8 mouse cellular contexts compared by ENCODE assay signal in the genomic region with DNA sequence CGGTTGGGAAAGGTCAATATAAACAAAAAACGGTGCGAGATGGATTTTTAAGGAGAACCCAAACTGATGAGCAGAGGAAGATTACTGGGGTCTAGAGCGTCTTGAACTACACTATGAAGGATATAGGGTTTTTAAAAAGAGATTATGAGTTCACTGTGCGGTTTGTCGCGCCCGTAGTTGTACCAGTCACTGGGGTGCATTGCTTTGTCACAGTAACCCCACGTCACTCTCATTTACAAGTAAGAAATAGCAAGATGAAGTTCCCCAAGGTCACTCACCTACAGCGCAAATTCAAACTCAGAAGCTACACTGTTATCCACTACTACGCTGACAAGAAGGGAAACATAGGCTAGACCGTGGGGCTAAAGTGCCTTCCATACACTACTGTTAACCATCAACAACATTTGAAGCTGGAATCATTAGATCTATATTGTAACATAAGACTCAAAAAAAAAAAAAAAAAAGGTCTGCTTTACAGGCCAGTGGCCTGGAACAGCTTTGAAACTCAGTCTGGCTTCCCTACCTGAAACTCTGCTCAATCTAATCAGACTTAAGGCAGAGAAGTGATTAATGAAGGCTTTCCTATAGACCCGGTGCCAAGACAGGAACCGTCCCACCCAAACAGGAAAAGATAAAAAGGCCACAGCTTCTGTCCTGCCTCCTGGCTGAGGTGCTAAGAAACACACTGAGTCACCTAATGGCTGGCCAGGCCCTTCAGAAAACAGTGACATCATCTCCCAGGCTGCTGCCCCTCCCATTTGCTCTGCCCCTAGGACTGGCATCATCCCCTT. TPM values are rescaled to one million over a fixed set of nuclear protein-coding genes. Genes with fewer than 3 reads are reported as not detected.
DNase-seq lines count a peak whose midpoint lies in the region; ATAC-seq and TF ChIP-seq lines count a peak whose summit lies in the region.

No protein-coding gene starts in this region.

- peak overlapping the region; percentile 5; the same call in 1 of the 2 replicates for H3K27ac ChIP-seq in thymus, adult 2 months (ENCODE audit: control insufficient read depth, insufficient read depth, low read length)
- H3K27ac ChIP-seq in heart, embryonic 12.5 days (ENCODE audit: poor library complexity, severe bottlenecking) = peak overlapping the region; percentile 82
- peak overlapping the region; percentile 85 for H3K27ac ChIP-seq in kidney, embryonic 15.5 days
- H3K27ac ChIP-seq in stomach, postnatal 0 days (replicated peaks) = peak overlapping the region; percentile 100

- peak; percentile 5 for DNase-seq in thymus, adult 2 months
- no peak for DNase-seq in thymus, postnatal 0 days (ENCODE audit: low spot score)
- DNase-seq in cerebellum, postnatal 25 days = peak; percentile 16 to 29
- peak; percentile 83 for DNase-seq in lung, postnatal 25 days (ENCODE audit: low spot score)
- DNase-seq in stomach, postnatal 0 days (ENCODE audit: low spot score) = peak; percentile 81
- DNase-seq in embryo, embryonic 9.5 days (ENCODE audit: extremely low spot score) = no peak

- no peaks in the 10 kb centered on the region for H3K27me3 ChIP-seq in thymus, adult 2 months (ENCODE audit: control insufficient read depth, insufficient read depth, low read length)
- no peaks in the 10 kb centered on the region for H3K27me3 ChIP-seq in heart, embryonic 12.5 days (replicated peaks)
- H3K27me3 ChIP-seq in kidney, embryonic 15.5 days = no peaks in the 10 kb centered on the region
- H3K27me3 ChIP-seq in stomach, postnatal 0 days (ENCODE audit: control insufficient read depth, insufficient read depth, low read length) = no peaks in the 10 kb centered on the region

- H3K4me1 ChIP-seq in thymus, adult 2 months (replicated peaks; ENCODE audit: control insufficient read depth, insufficient read depth, low read length) = peaks cover 3% of the 10 kb centered on the region; the same call in 1 of the 2 replicates
- peaks cover 23% of the 10 kb centered on the region for H3K4me1 ChIP-seq in heart, embryonic 12.5 days (replicated peaks)
- peaks cover 29% of the 10 kb centered on the region for H3K4me1 ChIP-seq in kidney, embryonic 15.5 days
- peaks cover 3% of the 10 kb centered on the region; the same call in 1 of the 2 replicates for H3K4me1 ChIP-seq in stomach, postnatal 0 days (replicated peaks; ENCODE audit: control insufficient read depth, insufficient read depth)

- peak overlapping the region; percentile 75 for H3K4me2 ChIP-seq in heart, embryonic 12.5 days
- H3K4me2 ChIP-seq in kidney, embryonic 15.5 days = peak overlapping the region; percentile 74
- peak overlapping the region; percentile 61 for H3K4me2 ChIP-seq in stomach, postnatal 0 days (replicated peaks; ENCODE audit: low read depth)

- peak; percentile 1 for TF ChIP-seq EP300 in stomach, postnatal 0 days (optimal IDR thresholded peaks at IDR 0.05)

- H3K9me3 ChIP-seq in heart, embryonic 12.5 days (replicated peaks) = no peaks in the 10 kb centered on the region
- no peaks in the 10 kb centered on the region for H3K9me3 ChIP-seq in kidney, embryonic 15.5 days (replicated peaks)
- H3K9me3 ChIP-seq in stomach, postnatal 0 days (ENCODE audit: control insufficient read depth, low read length) = no peaks in the 10 kb centered on the region

- no peak for TF ChIP-seq CTCF in thymus, adult 2 months (IDR thresholded peaks at IDR 0.05; ENCODE audit: borderline replicate concordance, control insufficient read depth, extremely low read depth, insufficient read depth, low read length, poor library complexity)
- TF ChIP-seq CTCF in stomach, postnatal 0 days (IDR thresholded peaks at IDR 0.05; ENCODE audit: low read depth) = peak; percentile 54; the same call in 1 of the 2 replicates

- no peak for TF ChIP-seq POLR2A in thymus, adult 2 months (IDR thresholded peaks at IDR 0.05; ENCODE audit: control insufficient read depth, extremely low read depth, insufficient read depth, low read length, poor library complexity)

- no peaks in the 10 kb centered on the region for H3K36me3 ChIP-seq in thymus, adult 2 months (ENCODE audit: control insufficient read depth, insufficient read depth, low read length)
- H3K36me3 ChIP-seq in heart, embryonic 12.5 days = no peaks in the 10 kb centered on the region
- no peaks in the 10 kb centered on the region for H3K36me3 ChIP-seq in kidney, embryonic 15.5 days
- no peaks in the 10 kb centered on the region for H3K36me3 ChIP-seq in stomach, postnatal 0 days (ENCODE audit: control insufficient read depth, insufficient read depth, low read length)

- 28% methylated on average over 14 of the region's 14 CpGs for WGBS in thymus, adult 2 months
- WGBS in heart, embryonic 12.5 days = 30% methylated on average over 14 of the region's 14 CpGs
- whole genome bisulfite sequencing in kidney, embryonic 15.5 days = 29% methylated on average over 14 of the region's 14 CpGs
- 21% methylated on average over 14 of the region's 14 CpGs for WGBS in stomach, postnatal 0 days

- no peak overlapping the region for H3K4me3 ChIP-seq in thymus, adult 2 months (ENCODE audit: control insufficient read depth, insufficient read depth, low read length)
- H3K4me3 ChIP-seq in heart, embryonic 12.5 days = peak overlapping the region; percentile 91
- peak overlapping the region; percentile 73 for H3K4me3 ChIP-seq in kidney, embryonic 15.5 days (replicated peaks)
- H3K4me3 ChIP-seq in stomach, postnatal 0 days (ENCODE audit: low read depth, low read length) = peak overlapping the region; percentile 96

- peak; percentile 39 for ATAC-seq in heart, embryonic 12.5 days (ENCODE audit: insufficient number of reproducible peaks, low FRiP score)
- ATAC-seq in kidney, embryonic 15.5 days (replicated peaks; ENCODE audit: low FRiP score) = no peak
- ATAC-seq in stomach, postnatal 0 days (ENCODE audit: low FRiP score, low TSS enrichment) = peak; percentile 66

- H3K9ac ChIP-seq in heart, embryonic 12.5 days = peak overlapping the region; percentile 57
- H3K9ac ChIP-seq in kidney, embryonic 15.5 days = peak overlapping the region; percentile 41; the same call in 1 of the 2 replicates
- peak overlapping the region; percentile 59 for H3K9ac ChIP-seq in stomach, postnatal 0 days (ENCODE audit: low read length)

RNA-seq across cellular contexts. Expression of a gene that starts 17.9 kb away (rescaled TPM):
- 51.3 and 57.0 TPM in 2 replicates for polyA plus RNA-seq in thymus, adult 2 months (2012; rRNA removed)
- polyA plus RNA-seq in thymus, postnatal 0 days (2015; fragmentation: Nextera tagmentation; extraction: Ambion mirVana) = 57.1 and 60.3 TPM in 2 replicates
- 62.7 and 67.0 TPM in 2 replicates for polyA plus RNA-seq in heart, embryonic 12.5 days (2016; fragmentation: Nextera tagmentation; extraction: Ambion mirVana)
- 87.3 and 87.5 TPM in 2 replicates for polyA plus RNA-seq in kidney, embryonic 15.5 days (2015; fragmentation: Nextera tagmentation; extraction: Ambion mirVana)
- 86.4 and 92.6 TPM in 2 replicates for polyA plus RNA-seq in stomach, postnatal 0 days (2015; fragmentation: Nextera tagmentation; extraction: Ambion mirVana)

RNA-seq across cellular contexts. Expression of a gene that starts 34.5 kb away (rescaled TPM):
- polyA plus RNA-seq in thymus, adult 2 months (2012; rRNA removed) = 0.04 TPM in 1 of 2 replicates, not detected in the other
- 0.05 TPM in 1 of 2 replicates, not detected in the other for polyA plus RNA-seq in thymus, postnatal 0 days (2015; fragmentation: Nextera tagmentation; extraction: Ambion mirVana)
- polyA plus RNA-seq in heart, embryonic 12.5 days (2016; fragmentation: Nextera tagmentation; extraction: Ambion mirVana) = 0.17 TPM in 1 of 2 replicates, not detected in the other
- polyA plus RNA-seq in kidney, embryonic 15.5 days (2015; fragmentation: Nextera tagmentation; extraction: Ambion mirVana) = 0.18 and 0.27 TPM in 2 replicates
- polyA plus RNA-seq in stomach, postnatal 0 days (2015; fragmentation: Nextera tagmentation; extraction: Ambion mirVana) = 5.4 and 5.8 TPM in 2 replicates

RNA-seq across cellular contexts. Expression of a gene that starts 47.6 kb away (rescaled TPM):
- 869 and 1,133 TPM in 2 replicates for polyA plus RNA-seq in thymus, adult 2 months (2012; rRNA removed)
- polyA plus RNA-seq in thymus, postnatal 0 days (2015; fragmentation: Nextera tagmentation; extraction: Ambion mirVana) = 1,221 and 1,303 TPM in 2 replicates
- 640 and 666 TPM in 2 replicates for polyA plus RNA-seq in heart, embryonic 12.5 days (2016; fragmentation: Nextera tagmentation; extraction: Ambion mirVana)
- 1,042 and 1,119 TPM in 2 replicates for polyA plus RNA-seq in kidney, embryonic 15.5 days (2015; fragmentation: Nextera tagmentation; extraction: Ambion mirVana)
- polyA plus RNA-seq in stomach, postnatal 0 days (2015; fragmentation: Nextera tagmentation; extraction: Ambion mirVana) = 856 and 899 TPM in 2 replicates

Comparison
In these comparisons a context has a peak if more than half of its experiments do, and no peak if none do; other contexts are left out.
1. DNase-seq: peak in thymus, adult 2 months (single experiment), cerebellum, postnatal 25 days (2 of 2), lung, postnatal 25 days (single experiment) and stomach, postnatal 0 days (single experiment); none in thymus, postnatal 0 days (single experiment) and embryo, embryonic 9.5 days (single experiment).
2. H3K27ac ChIP-seq: peak in every context shown above with its lines; median percentile 100 in stomach, postnatal 0 days; 85 in kidney, embryonic 15.5 days; 82 in heart, embryonic 12.5 days; 5 in thymus, adult 2 months.
3. Peak in every context shown above with its lines, with median percentiles within 50 percentile points of each other: H3K4me2 ChIP-seq and H3K9ac ChIP-seq.